Mouse (Mus musculus): ENCODE results near the gene Ly6f.
"Not testable (repeated sequence)": the region's sequence is repeated elsewhere in the genome, so short reads cannot be mapped to it uniquely, and the experiment has no call there.

The Ly6f gene

GRCm38 (mm10) chr15:75268121-75268520 lies at the start of gene Ly6f:
Gene Ly6f, plus strand, starts transcription at chr15:75268421.
- DNase-seq (ENCODE audit: low spot score), result no peak

GRCm38 (mm10) chr15:75221942-75222341 lies 46.3 kb upstream of the Ly6f start:
- no peak for DNase-seq (ENCODE audit: low spot score)

GRCm38 (mm10) chr15:75237736-75238288 lies 30.4 kb upstream of the Ly6f start:
- DNase-seq (ENCODE audit: low spot score), result no peak

- DNase-seq (ENCODE audit: low spot score), result no peak
Measured at GRCm38 (mm10) chr15:75240558-75240957, 27.7 kb upstream of the Ly6f start.

DNA sequence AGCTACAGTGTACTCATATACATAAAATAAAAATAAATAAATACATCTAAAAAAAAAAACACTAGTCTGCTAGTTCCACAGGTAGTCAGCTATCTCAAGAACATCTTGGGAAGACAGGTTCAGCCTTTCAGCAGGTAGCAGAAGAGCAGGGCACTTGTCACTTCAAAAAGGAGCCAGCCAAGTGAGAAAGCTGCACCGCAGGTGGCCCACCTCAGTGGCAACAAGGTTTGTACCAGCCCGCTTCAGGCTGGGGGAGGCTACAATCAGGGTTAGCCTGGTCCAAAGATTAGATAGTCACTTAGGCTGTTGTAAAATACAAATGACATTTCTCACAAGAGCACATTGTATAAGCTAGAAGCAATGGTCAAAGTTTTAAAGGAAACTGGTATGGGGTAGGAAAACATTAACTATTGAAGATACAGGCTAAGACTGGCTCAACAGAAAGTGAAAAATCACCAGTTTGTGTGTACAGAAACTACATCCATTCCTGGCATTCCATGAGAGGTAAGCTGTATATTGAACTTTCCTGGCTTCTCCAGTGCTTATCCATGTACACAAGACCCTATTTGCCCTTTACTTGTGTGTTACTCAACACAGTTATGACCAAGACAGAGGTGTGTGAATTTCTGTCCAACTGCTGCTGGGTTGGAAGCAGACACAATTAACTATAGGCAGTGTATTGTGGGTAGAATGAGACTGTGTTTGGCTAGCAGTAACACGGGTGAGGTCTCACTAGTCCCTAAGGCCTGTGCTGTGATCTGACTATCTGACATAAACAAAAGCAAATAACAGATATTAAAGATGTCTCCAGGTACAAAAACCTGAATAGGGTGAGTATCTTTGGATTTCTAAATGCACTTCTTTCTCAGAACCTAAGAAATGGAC lies 25.2 kb upstream of the Ly6f start:
- no peak for DNase-seq (ENCODE audit: low spot score)

GRCm38 (mm10) chr15:75254671-75255070 lies 13.6 kb upstream of the Ly6f start:
- no peak for DNase-seq (ENCODE audit: low spot score)

DNA sequence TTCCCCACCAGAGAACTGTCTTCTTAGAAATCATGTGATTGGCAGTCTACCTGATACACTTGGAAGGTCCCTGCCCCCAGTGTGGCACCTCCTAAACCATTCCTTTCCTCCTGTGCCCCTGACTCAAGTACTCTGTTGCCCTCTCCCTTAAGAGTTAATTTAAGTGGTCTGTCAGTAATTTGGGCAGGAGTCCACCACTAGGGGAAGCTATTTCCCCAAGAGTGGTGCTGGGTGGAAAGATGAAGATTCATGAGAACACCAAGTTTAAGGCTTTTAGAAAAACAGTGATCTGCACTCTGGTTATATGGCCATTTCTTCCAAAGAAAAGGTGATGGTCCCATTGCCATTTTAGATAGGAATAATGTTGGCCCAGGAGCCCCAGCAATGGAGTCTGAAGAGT lies 2.4 kb upstream of the Ly6f start:
- no peak for DNase-seq (ENCODE audit: low spot score)

DNA sequence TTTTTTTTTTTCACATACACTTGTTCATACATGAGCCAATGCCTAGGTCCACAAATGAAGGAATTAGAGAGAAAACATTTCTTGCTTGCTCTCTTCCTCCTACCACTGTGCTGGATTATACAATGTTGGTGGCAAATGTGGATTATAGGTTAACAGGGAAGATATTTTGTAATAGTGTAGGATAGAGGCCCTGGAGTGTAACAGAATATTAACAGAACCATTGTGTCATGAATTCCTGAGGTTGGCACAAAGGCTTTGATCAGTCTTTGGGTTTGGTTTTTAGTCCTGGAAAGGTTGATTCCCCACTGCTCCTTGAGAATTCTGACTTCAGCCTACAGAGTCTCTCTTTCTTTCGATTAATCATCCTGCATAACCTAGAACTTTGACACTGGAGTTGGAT lies 1.6 kb upstream of the Ly6f start:
- DNase-seq (ENCODE audit: low spot score), result no peak

- DNase-seq (ENCODE audit: low spot score), result no peak
Measured at GRCm38 (mm10) chr15:75268916-75269829, 952 bp downstream of the Ly6f start.

DNA sequence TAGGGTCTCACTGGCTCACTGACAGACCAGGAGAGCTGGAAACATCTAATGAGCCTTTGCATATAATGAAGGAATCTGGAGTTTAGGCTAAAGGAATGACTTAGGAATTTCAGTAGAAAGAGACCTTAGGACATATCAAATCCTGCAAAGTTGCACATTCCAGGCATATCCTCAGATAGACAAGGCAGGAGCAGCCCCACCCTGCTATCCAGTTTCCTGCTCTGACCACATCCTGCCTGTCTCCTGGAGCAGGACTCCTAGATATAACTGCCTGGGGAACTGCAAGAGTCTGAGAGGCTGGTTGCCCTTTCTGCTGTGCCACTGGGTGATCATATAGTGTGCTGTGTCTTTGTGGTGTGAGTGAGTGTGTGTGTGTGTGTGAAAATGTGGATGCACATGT lies 1.9 kb downstream of the Ly6f start:
- no peak for DNase-seq (ENCODE audit: low spot score)

DNA sequence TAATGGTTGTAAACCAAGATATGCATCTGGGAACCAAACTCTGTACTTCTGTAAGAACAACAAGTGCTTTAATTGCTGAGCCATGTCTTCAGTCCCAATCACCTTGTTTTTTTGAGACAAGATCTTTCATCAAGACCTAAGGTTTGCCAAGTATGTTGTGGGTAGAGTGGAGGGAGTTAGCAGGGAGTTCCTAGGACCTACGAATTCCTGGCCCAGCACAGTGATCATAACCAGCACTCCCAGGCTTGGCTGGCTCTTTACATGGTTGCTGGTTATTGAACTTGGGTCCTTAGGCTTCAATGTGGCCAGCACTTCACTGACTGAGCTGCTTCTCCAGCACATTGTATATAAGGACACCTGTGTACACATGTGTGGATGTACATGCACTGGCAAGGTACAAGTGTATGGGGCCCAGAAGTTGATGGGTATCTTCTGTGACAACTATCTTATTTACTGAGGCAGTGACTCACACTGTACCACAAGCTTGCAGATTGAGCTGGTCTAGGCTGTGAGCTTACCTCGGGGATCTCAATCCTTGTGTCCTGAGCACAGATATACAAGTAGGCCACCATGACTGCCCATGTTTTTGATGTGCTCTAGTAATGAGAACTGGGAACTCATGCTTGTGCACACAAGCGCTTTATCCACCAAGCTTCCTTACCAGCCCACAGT lies 2.6 kb downstream of the Ly6f start:
- no peak for DNase-seq (ENCODE audit: low spot score)

- no peak for DNase-seq (ENCODE audit: low spot score)
Measured at GRCm38 (mm10) chr15:75271426-75271825, 3.2 kb downstream of the Ly6f start.

- DNase-seq (ENCODE audit: low spot score), result no peak
Measured at GRCm38 (mm10) chr15:75271891-75272290, 3.7 kb downstream of the Ly6f start.

DNA sequence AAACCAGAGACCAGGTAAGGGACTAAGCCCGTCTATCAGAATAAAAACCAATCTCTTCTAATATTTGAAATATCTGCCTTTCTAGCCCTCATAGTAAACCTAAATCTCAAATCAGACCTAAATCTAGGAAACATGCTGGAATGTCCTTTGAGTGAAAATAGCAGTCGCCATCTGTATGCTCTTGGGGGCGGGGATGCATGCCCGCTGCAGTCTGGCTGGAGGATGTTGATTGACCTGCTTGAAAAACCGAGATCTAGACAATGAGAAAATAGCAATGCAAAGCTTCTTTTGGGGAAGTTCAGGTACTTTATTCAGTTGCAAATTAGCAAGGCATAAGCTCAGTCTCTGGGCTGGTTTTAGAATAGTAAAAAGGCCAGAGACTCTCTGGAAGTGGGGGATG lies 13.8 kb downstream of the Ly6f start:
- DNase-seq (ENCODE audit: low spot score), result not testable (repeated sequence)

DNA sequence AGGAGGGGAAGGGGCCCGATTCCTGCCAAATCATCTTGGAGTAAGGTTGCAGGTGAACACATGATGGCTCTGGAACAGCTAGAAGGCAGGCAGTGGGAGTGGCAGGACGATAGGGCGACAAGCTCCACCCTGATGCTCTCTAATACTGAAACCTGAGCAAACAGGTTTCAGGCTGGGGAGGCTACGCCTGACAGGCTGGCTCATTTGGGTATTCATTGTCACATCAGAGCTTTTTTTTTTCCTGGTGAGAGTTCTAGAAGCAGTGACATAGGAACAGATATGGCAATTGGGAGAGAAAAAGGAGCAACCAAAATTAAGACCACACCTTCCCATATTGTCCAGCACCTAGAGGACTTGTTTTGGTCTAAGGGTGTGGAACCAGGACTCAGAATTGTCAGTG lies 18.3 kb downstream of the Ly6f start:
- not testable (repeated sequence) for DNase-seq (ENCODE audit: low spot score)

DNA sequence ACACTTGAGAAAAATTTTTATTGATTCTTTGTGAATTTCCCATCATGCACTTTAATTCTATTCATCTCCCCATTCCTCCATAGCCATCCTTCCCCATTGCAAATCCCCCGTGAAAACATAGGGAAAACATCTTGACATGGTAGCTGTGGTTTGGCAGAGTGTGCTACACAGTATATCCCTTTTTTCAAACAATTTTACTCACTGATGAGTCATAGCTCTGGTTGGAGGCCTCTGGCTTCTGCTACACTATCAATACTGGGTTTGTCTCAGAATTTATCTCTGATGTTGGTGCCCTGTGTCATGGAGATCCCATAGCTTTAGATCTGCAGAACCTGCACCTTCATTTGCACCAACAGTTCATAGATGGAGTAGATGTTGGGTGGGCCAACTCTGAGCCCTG lies 24.2 kb downstream of the Ly6f start:
- no peak for DNase-seq (ENCODE audit: low spot score)

- no peak for DNase-seq (ENCODE audit: low spot score)
Measured at GRCm38 (mm10) chr15:75293873-75294385, 25.7 kb downstream of the Ly6f start.

DNA sequence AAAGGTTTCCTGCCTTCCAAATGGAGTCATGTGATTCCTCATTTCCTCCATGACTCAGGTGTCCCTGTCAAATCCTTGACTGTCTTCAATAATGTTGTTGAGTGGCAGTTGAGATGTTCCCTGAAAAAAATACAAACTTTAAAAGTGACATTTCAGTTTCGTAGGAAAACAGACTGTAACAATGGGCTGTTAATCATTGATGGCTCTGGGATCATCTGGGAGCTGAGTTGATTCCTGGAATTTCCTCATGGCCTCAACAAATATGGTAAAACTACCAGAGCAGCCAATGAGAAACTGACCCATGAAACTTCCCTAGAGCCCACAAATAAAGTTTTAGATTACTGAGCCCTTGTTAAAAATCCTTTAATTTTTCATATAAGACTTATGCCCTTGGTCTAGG lies 37.9 kb downstream of the Ly6f start:
- DNase-seq (ENCODE audit: low spot score), result no peak

DNA sequence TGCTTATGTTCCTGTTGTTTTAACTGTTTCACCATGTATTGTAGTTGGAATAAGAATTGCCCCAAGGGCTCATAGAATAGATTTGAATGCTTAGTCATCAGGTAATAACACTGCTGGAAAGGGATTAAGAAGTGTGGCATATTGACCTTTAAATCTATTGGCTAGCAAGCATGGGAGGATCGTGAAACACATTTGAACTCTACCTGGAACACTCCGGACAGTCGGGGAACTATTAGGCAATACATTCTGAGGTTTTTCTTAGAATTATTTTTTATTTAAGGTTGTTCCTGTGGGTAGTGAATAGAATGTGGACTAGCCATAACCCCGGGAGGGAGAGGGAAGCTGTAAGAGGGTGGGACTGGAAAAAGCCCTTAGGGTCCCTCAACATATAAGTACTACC lies 41.0 kb downstream of the Ly6f start:
- no peak for DNase-seq (ENCODE audit: low spot score)

GRCm38 (mm10) chr15:75309946-75310345 lies 41.7 kb downstream of the Ly6f start:
- DNase-seq (ENCODE audit: low spot score), result no peak

DNA sequence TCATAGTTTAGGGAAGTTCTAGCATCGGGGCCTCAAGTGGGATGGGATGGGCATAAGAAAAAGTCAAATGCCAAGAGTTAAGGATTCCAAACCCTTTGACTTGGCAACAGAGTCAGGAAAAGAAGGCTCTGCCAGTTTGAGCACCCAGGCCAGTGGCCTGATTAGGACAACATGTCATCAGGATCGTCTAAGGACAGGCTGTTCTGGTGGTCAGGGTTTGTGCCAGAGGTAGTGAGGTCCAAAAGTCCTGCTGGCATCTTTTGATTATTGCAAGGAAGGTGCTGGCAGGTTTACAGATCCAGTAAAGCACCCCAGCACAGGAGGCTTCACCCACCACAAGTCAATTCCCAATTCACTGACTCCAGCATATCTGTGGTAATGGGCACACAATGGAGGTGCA lies 46.2 kb downstream of the Ly6f start:
- no peak for DNase-seq (ENCODE audit: low spot score)

GRCm38 (mm10) chr15:75317255-75317654 lies 49.0 kb downstream of the Ly6f start:
- no peak for DNase-seq (ENCODE audit: low spot score)

Measured in spleen, adult 12 weeks (tissue).